Mouse (Mus musculus) limb, embryonic 10.5 days (tissue): Measurements from ENCODE around the gene Btbd35f6. TPM values are rescaled to one million over a fixed set of nuclear protein-coding genes. Genes with fewer than 3 reads are reported as not detected.
"Not testable (repeated sequence)": the region's sequence is repeated elsewhere in the genome, so short reads cannot be mapped to it uniquely, and the experiment has no call there.

ENCODE experiments used
- DNase-seq: peaks from one replicate; pipeline ENCODE4 v3.0.0-alpha.2; 2017; ENCODE audit warnings: low spot score
- H3K27ac ChIP-seq: fragments of 300-500 bp; sonication (generic); 2 replicates; pipeline ENCODE4 v1.5.1; 2016; ENCODE audit warnings: mild to moderate bottlenecking
- H3K27me3 ChIP-seq: fragments of 300-500 bp; sonication (generic); 2 replicates; pipeline ENCODE4 v1.6.1; 2016; ENCODE audit warnings: low read depth, mild to moderate bottlenecking; ENCODE audit not compliant: poor library complexity, severe bottlenecking
- H3K36me3 ChIP-seq: fragments of 300-500 bp; sonication (generic); 2 replicates; pipeline ENCODE4 v1.6.1; 2016; ENCODE audit warnings: mild to moderate bottlenecking, moderate library complexity
- H3K4me1 ChIP-seq: fragments of 300-500 bp; sonication (generic); 2 replicates; pipeline ENCODE4 v1.6.1; 2016
- H3K4me3 ChIP-seq: fragments of 300-500 bp; sonication (generic); 2 replicates; pipeline ENCODE4 v1.5.1; 2016; ENCODE audit warnings: mild to moderate bottlenecking, moderate library complexity
- H3K9me3 ChIP-seq: fragments of 300-500 bp; sonication (generic); replicated peaks from 2 replicates; pipeline ENCODE4 v1.6.1; 2016; ENCODE audit warnings: mild to moderate bottlenecking
- WGBS: fragments of 180-500 bp; shearing (Covaris S2); methylation state at CpG from one replicate; pipeline ENCODE4 v1.1.7; 2016; 5-methylcytosine and 5-hydroxymethylcytosine counted together
- polyA plus RNA-seq: library from polyadenylated mRNA; unstranded; fragments of >200 nt; fragmentation: Nextera tagmentation; extraction: Ambion mirVana; gene quantifications from 2 replicates; pipeline ENCODE4 v1.2.1, GENCODE M21; 2016

The Btbd35f6 gene
- polyA plus RNA-seq, result not detected in 2 replicates

DNA sequence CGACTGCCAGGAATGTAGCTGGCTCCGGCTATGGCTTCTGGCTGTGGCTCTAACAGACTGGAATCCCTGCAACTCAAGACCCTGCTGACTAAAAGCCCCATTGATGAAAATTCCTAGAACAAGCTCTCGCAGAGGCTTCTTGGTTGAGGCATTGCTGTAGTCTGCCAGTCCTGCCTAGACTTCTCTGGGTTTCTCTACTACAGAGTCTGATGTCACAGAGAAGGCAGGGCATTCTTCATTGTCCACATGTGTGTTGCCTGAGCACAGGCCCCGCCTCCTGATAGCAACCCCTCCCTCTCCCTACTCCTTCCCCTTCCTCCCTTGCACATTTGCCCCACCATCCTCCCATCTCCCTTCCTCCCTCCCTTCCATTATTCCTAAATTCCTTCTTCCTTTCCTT, at the start of gene Btbd35f6:
Gene Btbd35f6 (minus strand): TSS at position 101 of the 400 bp plus-strand sequence.
- not testable (repeated sequence) for H3K4me1 ChIP-seq, H3K27me3 ChIP-seq, H3K27ac ChIP-seq, DNase-seq, H3K4me3 ChIP-seq, H3K9me3 ChIP-seq, H3K36me3 ChIP-seq
- WGBS, result 59% methylated on average over 2 of the region's 4 CpGs

DNA sequence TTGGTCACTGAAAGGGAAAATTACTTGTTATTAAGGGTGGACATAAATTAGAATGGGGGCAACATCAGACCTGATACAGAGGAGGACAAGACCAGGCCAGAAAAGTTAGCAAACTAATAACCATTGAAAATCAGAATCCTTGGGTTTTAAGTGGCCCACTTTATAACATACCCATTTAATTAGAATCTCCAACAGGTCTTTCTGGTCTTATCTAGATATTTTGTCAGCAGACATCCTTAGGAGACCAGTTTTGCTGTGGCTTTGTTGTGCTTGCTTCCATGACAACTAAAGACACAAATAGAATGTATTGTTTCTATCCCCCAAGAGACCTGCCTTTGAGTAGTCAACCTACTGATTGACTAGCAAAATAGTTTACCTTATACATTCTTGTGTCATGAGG, 30.4 kb upstream of the Btbd35f6 start, which contains the start of gene Gm21870:
Gene Gm21870 (minus strand): TSS at position 101 of the 400 bp plus-strand sequence.
- not testable (repeated sequence) for H3K27ac ChIP-seq, DNase-seq, H3K9me3 ChIP-seq, H3K27me3 ChIP-seq, H3K4me3 ChIP-seq, H3K4me1 ChIP-seq, H3K36me3 ChIP-seq

- not testable (repeated sequence) for H3K36me3 ChIP-seq, H3K4me3 ChIP-seq
- no CpG with 5 or more reads among the region's 1 CpGs for WGBS
Observed at GRCm38 (mm10) chrX:33930216-33930615, 26.1 kb downstream of the Btbd35f6 start.

DNA sequence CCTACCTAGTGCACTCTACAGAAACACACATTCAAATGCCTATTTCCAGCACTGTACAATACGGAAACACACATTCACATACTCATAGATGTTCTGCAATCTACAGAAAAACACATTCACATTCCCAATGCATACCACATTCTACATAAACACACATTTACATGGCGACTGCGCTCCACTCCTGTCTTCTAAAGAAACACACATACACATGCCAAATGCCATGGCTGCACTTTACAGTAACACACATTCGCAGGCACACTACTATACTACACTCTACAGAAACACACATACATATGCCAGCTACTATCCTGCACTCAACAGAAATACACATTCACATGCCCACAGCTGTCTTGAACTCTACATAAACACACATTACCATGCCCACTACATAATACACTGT, 28.1 kb downstream of the Btbd35f6 start:
- DNase-seq, H3K27ac ChIP-seq, H3K36me3 ChIP-seq, H3K4me1 ChIP-seq, H3K27me3 ChIP-seq, H3K4me3 ChIP-seq: not testable (repeated sequence)
- peaks cover 15% of the 10 kb centered on the region for H3K9me3 ChIP-seq
- 91% methylated on average over 4 of the region's 4 CpGs for WGBS

More at GRCm38 (mm10) chrX:33930216-33930615, 26.1 kb downstream of the Btbd35f6 start:
- H3K4me1 ChIP-seq, H3K27me3 ChIP-seq, H3K27ac ChIP-seq, DNase-seq: not testable (repeated sequence)
- peaks cover 15% of the 10 kb centered on the region for H3K9me3 ChIP-seq

DNA sequence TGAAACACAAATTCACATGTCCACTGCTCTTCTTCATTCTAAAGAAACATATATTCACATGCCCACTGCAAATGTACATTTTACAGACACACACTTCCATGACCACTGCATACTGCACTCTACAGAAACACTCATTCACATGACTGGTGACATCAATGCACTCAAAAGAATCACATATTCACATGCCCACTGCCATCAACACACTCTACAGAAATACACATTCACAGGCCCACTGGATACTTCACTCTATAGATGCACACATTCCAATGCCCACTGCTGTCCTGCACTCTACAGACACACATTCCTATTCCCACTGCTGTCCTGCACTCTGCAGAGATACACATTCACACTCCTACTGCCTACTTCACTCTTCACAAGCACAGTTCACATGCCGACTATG, 30.0 kb downstream of the Btbd35f6 start:
- not testable (repeated sequence) for H3K27ac ChIP-seq, H3K36me3 ChIP-seq, H3K4me3 ChIP-seq, H3K27me3 ChIP-seq, DNase-seq, H3K4me1 ChIP-seq
- no CpG with 5 or more reads among the region's 1 CpGs for whole genome bisulfite sequencing
- peaks cover 18% of the 10 kb centered on the region for H3K9me3 ChIP-seq

GRCm38 (mm10) chrX:33925420-33925819, 30.9 kb downstream of the Btbd35f6 start:
- 88% methylated on average over 2 of the region's 2 CpGs for WGBS
- not testable (repeated sequence) for H3K27ac ChIP-seq, H3K4me3 ChIP-seq, DNase-seq, H3K36me3 ChIP-seq, H3K4me1 ChIP-seq, H3K27me3 ChIP-seq
- H3K9me3 ChIP-seq, result peaks cover 15% of the 10 kb centered on the region

Other genes starting within 250 kb of the Btbd35f6 start
- gene Gm21870, start 30.3 kb upstream of the Btbd35f6 start, polyA plus RNA-seq, result not detected in 2 replicates
- not detected in 2 replicates for gene Btbd35f9, start 205.0 kb upstream of the Btbd35f6 start, polyA plus RNA-seq